Mouse (Mus musculus) ES-Bruce4 (cell line): ENCODE results near the gene Rhbdf2. TPM values are rescaled to one million over a fixed set of nuclear protein-coding genes. Genes with fewer than 3 reads are reported as not detected.
A peak's percentile ranks its signal among the peaks of the same experiment; 100 is the strongest.

Experiments used
- H3K27ac ChIP-seq: 2 replicates; pipeline ENCODE4 v1.5.1; 2012; ENCODE audit warnings: low read length, inconsistent platforms; ENCODE audit not compliant: insufficient read depth
- H3K27me3 ChIP-seq: 2 replicates; pipeline ENCODE4 v1.6.1; 2012; ENCODE audit warnings: mild to moderate bottlenecking, low read length, inconsistent platforms; ENCODE audit not compliant: control insufficient read depth, poor library complexity, insufficient read depth, severe bottlenecking
- H3K36me3 ChIP-seq: 2 replicates; pipeline ENCODE4 v1.6.1; 2012; ENCODE audit warnings: inconsistent platforms, mild to moderate bottlenecking, low read length, moderate library complexity; ENCODE audit not compliant: control insufficient read depth, poor library complexity, insufficient read depth, severe bottlenecking
- H3K4me1 ChIP-seq: one replicate; pipeline ENCODE4 v1.8.1; 2011; ENCODE audit warnings: low read length; ENCODE audit not compliant: control insufficient read depth, insufficient read depth
- H3K4me3 ChIP-seq: 2 replicates; pipeline ENCODE4 v1.5.1; 2011; ENCODE audit warnings: low read depth, mild to moderate bottlenecking, low read length
- H3K9ac ChIP-seq: 2 replicates; pipeline ENCODE4 v1.6.1; 2012; ENCODE audit warnings: low read depth, mild to moderate bottlenecking, inconsistent platforms; ENCODE audit not compliant: poor library complexity, severe bottlenecking
- H3K9me3 ChIP-seq: replicated peaks from 2 replicates; pipeline ENCODE4 v1.6.1; 2012; ENCODE audit warnings: mild to moderate bottlenecking, low read length, inconsistent platforms; ENCODE audit not compliant: control insufficient read depth, poor library complexity, insufficient read depth, severe bottlenecking
- CTCF ChIP-seq: IDR thresholded peaks from one replicate; pipeline ENCODE4 v1.8.1; 2011; ENCODE audit warnings: low read depth, low read length
- EP300 ChIP-seq: IDR thresholded peaks from 2 replicates; pipeline ENCODE4 v1.6.1; 2011; ENCODE audit warnings: low read depth, low read length; ENCODE audit not compliant: insufficient read depth
- POLR2A ChIP-seq: IDR thresholded peaks from one replicate; pipeline ENCODE4 v1.8.1; 2011; ENCODE audit warnings: low read length; ENCODE audit not compliant: insufficient read depth
- polyA plus RNA-seq: library from polyadenylated mRNA; stranded (reverse); fragments of >200 nt; gene quantifications from 2 replicates; pipeline ENCODE4 v1.2.4, GENCODE M21; 2011; ENCODE audit warnings: low read depth; ENCODE audit not compliant: missing spikeins, insufficient read depth, insufficient read length

The Rhbdf2 gene
- polyA plus RNA-seq, 1 experiment: 36.5 TPM

DNA sequence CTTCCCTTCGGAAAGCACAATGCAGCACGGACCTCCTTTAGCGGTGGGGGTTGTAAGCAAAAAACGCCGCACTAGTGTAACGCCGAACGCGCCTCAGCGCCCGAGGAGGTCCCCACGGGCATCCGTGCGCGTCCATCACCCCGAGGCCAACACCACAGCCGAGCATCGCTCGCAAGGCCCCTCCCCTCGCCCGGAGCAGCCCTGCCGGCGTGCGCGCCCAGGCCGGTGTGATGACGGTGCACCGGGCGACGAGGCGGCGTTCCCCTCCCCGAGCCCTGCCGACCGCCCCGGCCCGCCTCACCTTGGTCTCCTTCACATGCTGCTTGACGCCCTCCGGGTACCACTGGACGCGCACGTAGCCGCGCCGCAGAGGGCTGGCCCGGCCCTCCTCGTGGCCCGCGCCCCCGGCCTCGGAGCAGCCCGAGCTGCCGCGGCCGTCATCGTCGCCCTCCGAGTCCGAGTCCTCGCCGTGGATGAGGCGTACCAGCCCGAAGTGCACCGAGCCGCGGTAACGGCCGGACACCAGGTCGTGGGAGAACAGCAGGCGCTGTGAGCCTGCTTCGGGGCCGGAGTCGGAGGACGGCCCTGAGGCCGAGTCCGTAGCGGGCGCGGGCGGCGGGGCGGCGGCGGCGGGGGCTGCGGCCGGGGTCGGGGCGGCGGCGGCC, 46.0 kb downstream of the Rhbdf2 start:
- peaks cover 2% of the 10 kb centered on the region for H3K4me1 ChIP-seq
- no peaks in the 10 kb centered on the region for H3K27me3 ChIP-seq
- H3K27ac ChIP-seq: no peak overlapping the region
- peak overlapping the region; percentile 99 for H3K4me3 ChIP-seq
- H3K9ac ChIP-seq: peak overlapping the region; percentile 91
- no peaks in the 10 kb centered on the region for H3K36me3 ChIP-seq
- H3K9me3 ChIP-seq: no peaks in the 10 kb centered on the region
- TF ChIP-seq POLR2A: no peak
- no peak for TF ChIP-seq CTCF
- TF ChIP-seq EP300: no peak

DNA sequence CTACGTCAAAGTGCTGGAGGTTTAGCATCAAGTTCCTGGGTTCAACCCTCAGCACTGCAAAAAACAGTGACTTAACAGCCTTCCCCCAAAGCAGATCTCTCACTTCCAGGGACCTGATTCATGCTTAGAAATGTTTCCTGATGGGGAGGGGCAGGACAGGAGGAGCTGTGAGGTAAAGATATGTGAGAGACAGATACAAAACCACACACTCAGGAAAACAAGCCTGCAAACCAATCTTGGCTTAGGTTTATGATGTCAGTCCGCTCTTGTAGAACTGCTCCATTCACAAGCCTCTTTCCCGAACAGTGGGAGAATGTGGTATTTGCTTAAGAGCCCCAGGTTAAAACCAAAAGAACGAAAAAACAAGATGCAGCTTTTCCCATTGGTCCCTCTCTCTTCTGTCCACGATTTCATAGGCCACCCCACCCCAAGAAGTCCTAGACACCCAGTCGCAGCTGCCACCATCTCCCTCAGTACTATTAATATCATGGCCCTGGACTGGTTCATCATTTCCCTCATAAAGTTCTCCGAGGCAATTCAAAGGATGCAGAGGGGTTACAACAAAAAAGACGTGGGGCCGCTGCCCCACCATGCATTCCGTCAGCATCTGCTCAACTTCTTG, 46.7 kb downstream of the Rhbdf2 start:
- no peak for TF ChIP-seq POLR2A
- no peak for TF ChIP-seq CTCF
- no peak for TF ChIP-seq EP300
- H3K9ac ChIP-seq: peak overlapping the region; percentile 91
- H3K27ac ChIP-seq: no peak overlapping the region
- H3K9me3 ChIP-seq: no peaks in the 10 kb centered on the region
- no peaks in the 10 kb centered on the region for H3K4me1 ChIP-seq
- H3K27me3 ChIP-seq: no peaks in the 10 kb centered on the region
- no peaks in the 10 kb centered on the region for H3K36me3 ChIP-seq
- H3K4me3 ChIP-seq: peak overlapping the region; percentile 99

DNA sequence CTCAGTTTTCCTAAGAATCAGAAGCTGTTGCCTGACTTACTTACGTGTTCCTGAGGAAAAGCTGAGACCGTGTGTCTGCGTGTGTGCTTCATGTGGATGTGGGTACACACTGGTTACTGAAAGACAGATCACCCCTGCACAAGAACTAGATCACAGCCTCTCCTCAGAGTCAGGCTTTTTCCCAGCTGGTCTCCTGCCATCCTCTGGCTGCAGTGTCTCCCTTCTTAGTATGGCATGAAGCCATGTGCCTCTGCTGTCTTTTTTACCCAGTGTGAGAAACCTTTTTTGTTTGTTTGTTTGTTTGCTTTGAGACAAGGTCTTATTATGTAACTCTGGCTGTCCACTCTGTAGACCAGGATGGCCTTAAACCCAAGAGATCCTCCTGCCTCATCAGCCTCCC, 47.5 kb downstream of the Rhbdf2 start:
- no peak for TF ChIP-seq CTCF
- no peak for TF ChIP-seq EP300
- no peak for TF ChIP-seq POLR2A
- no peak overlapping the region for H3K4me3 ChIP-seq
- no peak overlapping the region for H3K9ac ChIP-seq
- H3K4me1 ChIP-seq: peaks cover 5% of the 10 kb centered on the region
- H3K27ac ChIP-seq: no peak overlapping the region
- H3K27me3 ChIP-seq: no peaks in the 10 kb centered on the region
- no peaks in the 10 kb centered on the region for H3K9me3 ChIP-seq
- no peaks in the 10 kb centered on the region for H3K36me3 ChIP-seq

DNA sequence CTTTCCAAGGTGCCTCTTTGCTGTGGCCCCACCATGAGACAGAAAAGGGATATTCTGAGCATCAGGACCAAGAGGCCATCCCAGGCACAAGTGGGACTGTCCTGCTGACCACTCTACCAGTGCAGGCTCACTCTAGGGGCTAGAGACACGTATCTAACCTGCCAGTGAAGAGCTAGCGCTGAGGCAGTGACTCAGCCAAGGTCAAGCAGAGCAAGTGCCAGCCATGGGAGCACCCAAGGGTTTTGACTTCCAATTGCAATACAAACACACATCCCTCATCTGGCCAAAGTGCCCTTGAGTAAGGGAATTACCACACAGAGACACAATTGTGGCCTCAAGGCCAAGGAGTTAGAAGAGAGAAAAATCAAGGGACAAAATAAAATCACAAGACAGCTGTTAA, 51.4 kb downstream of the Rhbdf2 start:
- H3K4me1 ChIP-seq: peaks cover 6% of the 10 kb centered on the region
- TF ChIP-seq POLR2A (no peak), CTCF (no peak), EP300 (no peak)

DNA sequence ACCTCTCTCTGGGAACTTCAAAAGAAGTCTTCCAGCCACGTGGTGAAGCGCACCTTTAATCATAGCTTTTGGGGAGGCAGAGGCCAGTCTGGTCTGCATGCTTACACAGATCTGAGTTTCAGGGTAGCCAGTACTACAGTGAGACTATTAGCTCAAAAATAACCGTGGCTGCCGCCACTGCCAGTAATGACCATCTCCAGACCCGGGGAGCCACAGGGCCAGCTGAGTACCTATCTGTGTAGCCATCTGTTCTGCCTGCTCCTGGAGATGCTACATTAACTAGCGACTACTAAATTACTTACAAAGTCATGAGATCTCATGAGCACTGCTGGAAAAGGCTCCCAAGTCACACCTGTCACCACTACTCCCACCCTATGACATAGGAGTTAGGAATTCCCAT, 51.8 kb downstream of the Rhbdf2 start:
- no peak overlapping the region for H3K9ac ChIP-seq
- no peak for TF ChIP-seq POLR2A
- no peak for TF ChIP-seq EP300
- TF ChIP-seq CTCF: no peak
- H3K27me3 ChIP-seq: no peaks in the 10 kb centered on the region
- H3K4me3 ChIP-seq: no peak overlapping the region
- H3K9me3 ChIP-seq: no peaks in the 10 kb centered on the region
- H3K36me3 ChIP-seq: no peaks in the 10 kb centered on the region
- no peak overlapping the region for H3K27ac ChIP-seq
- H3K4me1 ChIP-seq: peaks cover 6% of the 10 kb centered on the region

More for the DNA sequence above, 51.4 kb downstream of the Rhbdf2 start:
- no peak overlapping the region for H3K9ac ChIP-seq
- H3K9me3 ChIP-seq: no peaks in the 10 kb centered on the region
- no peak overlapping the region for H3K4me3 ChIP-seq
- no peaks in the 10 kb centered on the region for H3K36me3 ChIP-seq
- no peak overlapping the region for H3K27ac ChIP-seq
- no peaks in the 10 kb centered on the region for H3K27me3 ChIP-seq

DNA sequence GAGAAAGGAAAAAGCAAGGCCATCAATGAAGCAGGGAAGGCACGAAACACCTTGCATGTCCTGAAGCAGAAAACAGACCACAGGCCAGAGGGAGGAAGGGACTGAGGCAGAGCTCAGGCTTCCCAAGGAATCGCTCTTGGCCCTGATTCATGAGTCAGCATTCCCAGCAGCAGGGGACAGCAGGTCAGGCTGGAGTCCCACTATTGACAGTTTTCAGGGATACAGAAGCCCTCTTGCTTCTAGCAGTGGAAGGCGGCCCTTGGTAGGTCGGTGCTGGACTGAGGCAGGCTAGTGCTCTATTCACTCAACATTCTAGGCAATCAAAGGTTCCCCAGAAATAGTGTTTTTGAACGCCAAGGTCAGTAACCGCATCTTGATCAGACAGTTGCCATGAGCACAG, 52.3 kb downstream of the Rhbdf2 start:
- no peak overlapping the region for H3K4me3 ChIP-seq
- H3K9ac ChIP-seq: no peak overlapping the region
- no peak overlapping the region for H3K27ac ChIP-seq
- peaks cover 6% of the 10 kb centered on the region for H3K4me1 ChIP-seq
- no peaks in the 10 kb centered on the region for H3K36me3 ChIP-seq
- no peaks in the 10 kb centered on the region for H3K9me3 ChIP-seq
- TF ChIP-seq EP300: 0 out of 2 replicates have a peak, but pooled peaks have one; percentile 26
- no peak for TF ChIP-seq POLR2A
- TF ChIP-seq CTCF: no peak
- no peaks in the 10 kb centered on the region for H3K27me3 ChIP-seq
